Mouse (Mus musculus): ENCODE measurements around the gene Rgmb. TPM values are rescaled to one million over a fixed set of nuclear protein-coding genes. Genes with fewer than 3 reads are reported as not detected.

Gene Rgmb
- polyA plus RNA-seq, 1 experiment from 2014 or later: 50.8 TPM

DNA sequence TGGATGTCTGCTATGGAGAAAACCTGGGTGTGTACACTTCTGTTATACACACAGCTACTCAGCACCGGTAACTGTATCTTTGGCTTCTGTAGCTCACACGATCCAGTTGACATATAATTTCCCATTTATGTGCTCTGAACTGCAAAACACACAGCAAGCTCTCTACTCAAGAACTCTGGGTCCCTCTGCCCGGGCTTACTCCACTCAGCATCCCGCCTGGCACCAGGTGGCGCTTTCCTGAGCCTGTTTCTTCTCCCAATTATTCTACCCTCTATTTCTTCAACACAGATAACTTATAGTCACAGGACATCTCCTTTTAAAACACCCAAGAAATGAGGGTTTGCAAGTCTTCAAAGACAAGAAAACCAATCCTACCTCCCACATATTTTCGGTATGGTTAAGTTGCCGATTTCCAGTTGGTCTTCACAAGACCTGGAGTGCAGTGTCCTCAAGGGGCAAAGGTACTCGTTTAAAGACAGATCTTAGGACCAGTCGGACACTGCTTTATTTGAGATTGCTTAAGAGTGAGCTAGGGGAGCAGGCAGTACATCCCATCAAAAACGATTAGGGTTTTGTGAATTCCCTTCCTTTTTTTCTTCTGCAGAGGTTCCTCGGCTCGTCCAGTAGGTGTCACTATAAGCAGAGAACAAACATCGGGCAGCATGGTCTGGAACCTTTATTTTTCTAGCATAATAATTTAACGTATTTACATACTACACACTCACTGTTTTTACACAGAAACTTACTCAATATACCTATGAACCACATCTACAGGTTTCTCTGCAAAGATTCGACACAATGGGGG is 26.6 kb downstream of the Rgmb start:
- Histone ChIP-seq H3K4me1 (ENCODE audit: control insufficient read depth, insufficient read depth, low read depth, low read length) (peaks cover 15% of the 10 kb centered on the region), H3K27ac (ENCODE audit: low read depth, low read length) (no peak overlapping the region), H3K4me3 (ENCODE audit: low read length) (no peak overlapping the region), H3K9ac (ENCODE audit: low read depth, low read length) (no peak overlapping the region), H3K27me3 (replicated peaks; ENCODE audit: control insufficient read depth, insufficient read depth, low read length) (no peaks in the 10 kb centered on the region), H3K9me3 (ENCODE audit: control insufficient read depth, low read length) (no peaks in the 10 kb centered on the region), H3K4me2 (ENCODE audit: low read length) (no peak overlapping the region), H3K36me3 (ENCODE audit: control insufficient read depth, insufficient read depth, low read length) (peaks cover 5% of the 10 kb centered on the region)
- 48% methylated on average over 15 of the region's 15 CpGs for WGBS
- ATAC-seq: peak; percentile 40; the same call in 1 of the 2 replicates

DNA sequence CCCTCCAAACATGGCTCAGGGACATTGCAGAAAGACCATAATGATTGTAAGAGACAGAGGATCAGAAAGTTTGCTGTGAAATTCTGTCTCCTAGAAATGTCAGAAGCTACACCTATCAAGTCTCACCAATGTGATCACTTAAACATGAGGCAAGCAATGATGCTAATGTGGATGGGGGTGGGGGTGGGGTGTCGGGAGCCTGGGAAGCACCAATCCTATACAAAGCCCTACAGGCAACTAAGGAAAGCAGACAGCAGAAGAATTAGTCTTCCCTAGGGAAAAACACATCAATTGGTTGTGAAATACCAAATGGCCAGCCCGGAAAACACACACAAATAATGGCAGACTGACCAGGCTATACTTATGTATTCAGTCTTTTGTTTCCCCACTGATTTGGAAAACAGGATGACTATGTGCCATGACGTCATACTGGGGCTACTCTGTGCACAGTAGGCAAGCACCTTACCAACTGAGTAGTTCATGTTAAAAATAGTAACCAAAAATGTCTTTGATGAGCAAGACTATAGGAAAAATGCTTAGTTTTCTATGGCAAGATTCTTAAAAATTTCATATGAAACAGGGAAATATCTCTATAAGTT is 31.5 kb downstream of the Rgmb start:
- H3K36me3 ChIP-seq (ENCODE audit: control insufficient read depth, insufficient read depth, low read length): no peaks in the 10 kb centered on the region
- WGBS: 49% methylated on average over 3 of the region's 3 CpGs
- H3K4me2 ChIP-seq (ENCODE audit: low read length): no peak overlapping the region
- no peaks in the 10 kb centered on the region for H3K9me3 ChIP-seq (ENCODE audit: control insufficient read depth, low read length)
- H3K27me3 ChIP-seq (replicated peaks; ENCODE audit: control insufficient read depth, insufficient read depth, low read length): no peaks in the 10 kb centered on the region
- H3K9ac ChIP-seq (ENCODE audit: low read depth, low read length): no peak overlapping the region
- H3K4me3 ChIP-seq (ENCODE audit: low read length): no peak overlapping the region
- H3K27ac ChIP-seq (ENCODE audit: low read depth, low read length): no peak overlapping the region
- ATAC-seq: no peak
- H3K4me1 ChIP-seq (ENCODE audit: control insufficient read depth, insufficient read depth, low read depth, low read length): no peaks in the 10 kb centered on the region

DNA sequence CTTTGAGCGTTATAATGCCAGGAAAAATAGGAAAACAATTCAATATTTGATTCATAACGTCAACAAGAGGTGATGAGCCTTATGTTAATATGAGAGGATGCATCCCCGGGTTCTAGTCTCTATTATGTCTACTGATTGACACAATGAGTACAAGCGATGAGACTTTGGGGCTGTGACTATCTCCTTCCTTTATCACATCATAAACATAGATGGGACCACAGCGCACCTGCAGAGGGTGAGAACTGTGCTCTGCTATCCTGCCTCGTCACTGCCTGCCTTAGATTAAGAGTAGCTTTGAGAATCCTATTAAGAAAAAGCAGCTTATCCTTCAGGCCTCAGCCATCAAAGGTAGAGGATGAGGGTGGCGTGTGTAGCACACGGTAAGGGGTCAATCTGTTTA is 40.1 kb downstream of the Rgmb start:
- Histone ChIP-seq H3K4me3 (ENCODE audit: low read length) (no peak overlapping the region), H3K27me3 (replicated peaks; ENCODE audit: control insufficient read depth, insufficient read depth, low read length) (no peaks in the 10 kb centered on the region), H3K4me2 (ENCODE audit: low read length) (no peak overlapping the region), H3K9me3 (ENCODE audit: control insufficient read depth, low read length) (no peaks in the 10 kb centered on the region), H3K4me1 (ENCODE audit: control insufficient read depth, insufficient read depth, low read depth, low read length) (no peaks in the 10 kb centered on the region), H3K36me3 (ENCODE audit: control insufficient read depth, insufficient read depth, low read length) (no peaks in the 10 kb centered on the region), H3K27ac (ENCODE audit: low read depth, low read length) (no peak overlapping the region), H3K9ac (ENCODE audit: low read depth, low read length) (no peak overlapping the region)
- no peak for ATAC-seq
- WGBS: 85% methylated on average over 8 of the region's 8 CpGs

DNA sequence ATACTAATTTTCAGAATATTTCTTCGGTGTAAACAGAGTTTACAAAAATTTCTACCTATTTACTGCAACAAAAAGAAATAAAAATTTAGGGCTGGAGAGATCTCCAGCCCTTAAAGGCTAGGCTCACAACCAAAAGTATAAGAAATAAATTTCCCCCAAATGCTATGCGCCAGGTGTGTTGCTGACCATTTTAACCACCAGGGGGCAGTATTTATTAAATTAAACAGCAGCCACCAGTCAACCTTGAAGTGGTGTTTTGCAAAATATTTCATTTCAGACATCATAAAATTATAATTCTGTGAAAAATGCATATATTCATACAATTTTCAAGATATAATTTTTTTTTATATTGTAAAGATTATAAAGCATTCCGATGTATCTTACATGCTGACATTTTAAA is 43.8 kb downstream of the Rgmb start:
- Histone ChIP-seq H3K27ac (ENCODE audit: low read depth, low read length) (no peak overlapping the region), H3K9ac (ENCODE audit: low read depth, low read length) (no peak overlapping the region), H3K27me3 (replicated peaks; ENCODE audit: control insufficient read depth, insufficient read depth, low read length) (no peaks in the 10 kb centered on the region), H3K4me1 (ENCODE audit: control insufficient read depth, insufficient read depth, low read depth, low read length) (no peaks in the 10 kb centered on the region), H3K4me3 (ENCODE audit: low read length) (no peak overlapping the region), H3K36me3 (ENCODE audit: control insufficient read depth, insufficient read depth, low read length) (no peaks in the 10 kb centered on the region), H3K4me2 (ENCODE audit: low read length) (no peak overlapping the region), H3K9me3 (ENCODE audit: control insufficient read depth, low read length) (no peaks in the 10 kb centered on the region)
- ATAC-seq: 0 out of 2 replicates have a peak, but pooled peaks have one; percentile 58
- WGBS: 35% methylated on average over 3 of the region's 3 CpGs

DNA sequence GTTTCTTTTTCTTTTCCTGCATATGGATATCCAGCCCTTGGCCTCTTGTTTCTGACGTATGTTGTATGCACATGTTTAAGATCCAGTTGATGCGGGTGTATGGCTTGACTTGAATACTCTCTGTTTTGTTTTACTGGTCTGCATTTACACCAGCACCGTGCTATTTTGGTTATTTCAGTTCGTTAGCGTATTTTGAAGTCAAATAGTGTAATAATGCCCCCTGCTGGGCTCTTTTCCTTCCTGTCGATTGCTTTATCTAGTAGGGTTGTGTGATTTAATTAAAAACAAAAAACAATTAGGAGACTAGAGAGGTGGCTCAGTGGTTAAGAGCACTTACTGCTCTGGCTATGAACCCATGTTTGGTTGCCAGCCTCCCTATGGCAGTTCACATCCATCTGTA is 52.9 kb downstream of the Rgmb start:
- WGBS: 73% methylated on average over 6 of the region's 6 CpGs
- Histone ChIP-seq H3K27me3 (replicated peaks; ENCODE audit: control insufficient read depth, insufficient read depth, low read length) (no peaks in the 10 kb centered on the region), H3K4me1 (ENCODE audit: control insufficient read depth, insufficient read depth, low read depth, low read length) (no peaks in the 10 kb centered on the region), H3K9me3 (ENCODE audit: control insufficient read depth, low read length) (no peaks in the 10 kb centered on the region), H3K4me2 (ENCODE audit: low read length) (no peak overlapping the region), H3K36me3 (ENCODE audit: control insufficient read depth, insufficient read depth, low read length) (no peaks in the 10 kb centered on the region), H3K27ac (ENCODE audit: low read depth, low read length) (no peak overlapping the region), H3K9ac (ENCODE audit: low read depth, low read length) (no peak overlapping the region), H3K4me3 (ENCODE audit: low read length) (no peak overlapping the region)
- ATAC-seq: no peak

DNA sequence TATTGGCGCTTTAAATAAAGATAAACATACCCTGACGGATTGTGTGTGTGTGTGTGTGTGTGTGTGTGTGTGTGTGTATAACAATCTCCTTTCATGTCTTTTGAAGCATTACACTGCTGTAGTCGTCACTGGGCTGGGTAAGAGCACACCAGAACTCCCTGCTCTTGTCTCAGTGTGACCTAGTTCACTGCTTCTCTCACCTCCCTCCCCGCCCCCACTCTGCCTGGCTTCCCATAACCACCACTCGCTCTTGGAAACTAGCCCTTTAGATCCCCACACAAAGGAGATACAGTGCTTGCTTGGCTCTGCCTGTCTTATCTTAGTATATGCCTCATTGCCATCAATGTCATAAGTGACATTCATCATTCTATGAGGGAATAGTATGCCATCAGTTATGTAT is 54.5 kb downstream of the Rgmb start:
- Histone ChIP-seq H3K36me3 (ENCODE audit: control insufficient read depth, insufficient read depth, low read length) (0 out of 2 replicates have a peak, but pooled peaks cover 2% of the 10 kb centered on the region), H3K9me3 (ENCODE audit: control insufficient read depth, low read length) (no peaks in the 10 kb centered on the region), H3K9ac (ENCODE audit: low read depth, low read length) (no peak overlapping the region), H3K4me1 (ENCODE audit: control insufficient read depth, insufficient read depth, low read depth, low read length) (no peaks in the 10 kb centered on the region), H3K27ac (ENCODE audit: low read depth, low read length) (no peak overlapping the region), H3K4me2 (ENCODE audit: low read length) (no peak overlapping the region), H3K27me3 (replicated peaks; ENCODE audit: control insufficient read depth, insufficient read depth, low read length) (no peaks in the 10 kb centered on the region), H3K4me3 (ENCODE audit: low read length) (no peak overlapping the region)
- WGBS: 80% methylated on average over 5 of the region's 5 CpGs
- no peak for ATAC-seq

DNA sequence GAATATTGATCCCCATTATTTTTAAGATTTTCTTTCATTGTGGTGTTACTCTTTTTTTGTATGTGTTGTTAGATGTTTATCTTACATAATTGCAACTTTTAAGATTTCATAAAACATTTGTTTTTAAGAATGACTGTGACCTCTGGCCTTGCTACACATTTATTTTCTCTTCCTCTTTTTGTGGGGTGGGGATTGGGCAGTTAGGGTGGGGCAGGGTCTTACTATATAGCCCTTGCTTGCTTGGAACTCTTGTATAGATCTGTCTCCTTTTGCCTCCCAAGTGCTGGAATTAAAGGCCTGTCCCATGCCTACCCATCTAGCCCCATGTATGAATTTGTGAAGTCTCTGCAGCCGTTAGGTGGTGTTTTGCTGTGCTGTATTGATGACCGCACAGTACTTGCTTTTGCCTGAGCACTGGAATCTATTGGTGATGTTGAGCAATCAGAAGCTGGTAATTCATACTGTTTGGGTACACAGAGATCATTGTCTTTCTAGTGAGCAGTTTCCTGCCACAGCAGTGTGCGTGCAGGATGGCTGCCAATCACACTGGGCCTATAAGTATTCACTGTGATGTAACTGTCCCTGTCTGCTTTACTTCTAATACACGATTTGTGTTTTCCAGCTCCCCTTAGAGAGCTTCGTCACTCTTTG is 56.1 kb downstream of the Rgmb start:
- Histone ChIP-seq H3K27ac (ENCODE audit: low read depth, low read length) (no peak overlapping the region), H3K4me2 (ENCODE audit: low read length) (no peak overlapping the region), H3K9ac (ENCODE audit: low read depth, low read length) (no peak overlapping the region), H3K4me1 (ENCODE audit: control insufficient read depth, insufficient read depth, low read depth, low read length) (no peaks in the 10 kb centered on the region), H3K36me3 (ENCODE audit: control insufficient read depth, insufficient read depth, low read length) (peaks cover 10% of the 10 kb centered on the region), H3K27me3 (replicated peaks; ENCODE audit: control insufficient read depth, insufficient read depth, low read length) (no peaks in the 10 kb centered on the region), H3K9me3 (ENCODE audit: control insufficient read depth, low read length) (no peaks in the 10 kb centered on the region), H3K4me3 (ENCODE audit: low read length) (no peak overlapping the region)
- no peak for ATAC-seq
- 87% methylated on average over 5 of the region's 5 CpGs for WGBS

DNA sequence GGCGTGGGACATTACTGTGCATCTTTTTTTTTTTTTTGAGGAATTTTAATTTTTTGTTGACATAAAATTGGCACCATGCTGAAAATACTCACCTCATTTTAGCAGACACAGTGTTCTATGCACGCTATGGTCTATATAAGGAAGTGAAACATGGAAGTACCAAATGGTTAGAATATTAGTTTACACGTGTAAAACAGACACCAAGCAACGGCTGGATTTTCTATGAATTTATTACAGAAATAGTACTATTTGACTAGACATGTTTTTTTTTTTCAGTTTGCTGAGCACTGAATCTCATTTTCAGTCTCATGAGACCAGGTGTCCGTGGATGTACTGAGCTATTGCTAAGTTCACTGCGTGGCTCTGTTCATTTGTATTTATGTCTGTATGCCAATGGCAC is 56.9 kb downstream of the Rgmb start:
- Histone ChIP-seq H3K9ac (ENCODE audit: low read depth, low read length) (no peak overlapping the region), H3K4me3 (ENCODE audit: low read length) (no peak overlapping the region), H3K27ac (ENCODE audit: low read depth, low read length) (no peak overlapping the region), H3K9me3 (ENCODE audit: control insufficient read depth, low read length) (no peaks in the 10 kb centered on the region), H3K4me1 (ENCODE audit: control insufficient read depth, insufficient read depth, low read depth, low read length) (no peaks in the 10 kb centered on the region), H3K27me3 (replicated peaks; ENCODE audit: control insufficient read depth, insufficient read depth, low read length) (no peaks in the 10 kb centered on the region), H3K4me2 (ENCODE audit: low read length) (no peak overlapping the region), H3K36me3 (ENCODE audit: control insufficient read depth, insufficient read depth, low read length) (peaks cover 17% of the 10 kb centered on the region)
- no peak for ATAC-seq
- WGBS: 80% methylated on average over 6 of the region's 6 CpGs

DNA sequence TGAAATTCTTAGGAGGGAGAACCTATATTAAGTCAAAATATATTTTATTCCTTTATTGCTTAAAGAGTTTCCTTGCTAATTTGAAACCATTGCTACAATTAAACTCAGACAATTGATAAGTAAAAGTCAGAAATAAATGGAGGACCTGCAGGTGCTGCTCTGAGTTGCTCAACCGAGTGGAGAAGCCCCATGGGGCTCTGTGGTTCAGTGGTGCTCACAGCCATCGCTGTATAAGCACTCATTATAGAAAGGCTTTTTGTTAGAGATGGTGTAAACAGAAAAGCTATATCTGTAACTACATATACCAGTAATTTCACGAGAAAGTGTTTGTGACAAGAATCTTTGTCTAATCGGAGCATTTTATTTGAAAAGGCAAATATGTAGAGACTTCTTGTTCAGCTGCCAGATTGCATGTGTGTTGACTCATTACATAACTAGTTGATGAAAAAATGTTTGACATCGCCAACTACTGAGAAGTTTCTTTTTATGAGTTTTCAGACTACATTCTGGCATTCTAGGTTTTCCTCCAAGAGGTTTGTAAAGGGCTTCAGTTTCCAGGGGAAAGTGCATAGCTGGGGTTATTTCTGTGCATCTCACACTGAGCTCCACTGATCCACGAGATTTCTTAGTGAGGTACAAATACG is 61.6 kb downstream of the Rgmb start:
- Histone ChIP-seq H3K4me2 (ENCODE audit: low read length) (no peak overlapping the region), H3K9ac (ENCODE audit: low read depth, low read length) (no peak overlapping the region), H3K4me1 (ENCODE audit: control insufficient read depth, insufficient read depth, low read depth, low read length) (no peaks in the 10 kb centered on the region), H3K36me3 (ENCODE audit: control insufficient read depth, insufficient read depth, low read length) (peaks cover 34% of the 10 kb centered on the region), H3K9me3 (ENCODE audit: control insufficient read depth, low read length) (no peaks in the 10 kb centered on the region), H3K4me3 (ENCODE audit: low read length) (no peak overlapping the region), H3K27me3 (replicated peaks; ENCODE audit: control insufficient read depth, insufficient read depth, low read length) (no peaks in the 10 kb centered on the region), H3K27ac (ENCODE audit: low read depth, low read length) (no peak overlapping the region)
- 82% methylated on average over 7 of the region's 7 CpGs for WGBS
- ATAC-seq: no peak
